Mouse (Mus musculus): ENCODE results near the gene R3hdm4.

DNA sequence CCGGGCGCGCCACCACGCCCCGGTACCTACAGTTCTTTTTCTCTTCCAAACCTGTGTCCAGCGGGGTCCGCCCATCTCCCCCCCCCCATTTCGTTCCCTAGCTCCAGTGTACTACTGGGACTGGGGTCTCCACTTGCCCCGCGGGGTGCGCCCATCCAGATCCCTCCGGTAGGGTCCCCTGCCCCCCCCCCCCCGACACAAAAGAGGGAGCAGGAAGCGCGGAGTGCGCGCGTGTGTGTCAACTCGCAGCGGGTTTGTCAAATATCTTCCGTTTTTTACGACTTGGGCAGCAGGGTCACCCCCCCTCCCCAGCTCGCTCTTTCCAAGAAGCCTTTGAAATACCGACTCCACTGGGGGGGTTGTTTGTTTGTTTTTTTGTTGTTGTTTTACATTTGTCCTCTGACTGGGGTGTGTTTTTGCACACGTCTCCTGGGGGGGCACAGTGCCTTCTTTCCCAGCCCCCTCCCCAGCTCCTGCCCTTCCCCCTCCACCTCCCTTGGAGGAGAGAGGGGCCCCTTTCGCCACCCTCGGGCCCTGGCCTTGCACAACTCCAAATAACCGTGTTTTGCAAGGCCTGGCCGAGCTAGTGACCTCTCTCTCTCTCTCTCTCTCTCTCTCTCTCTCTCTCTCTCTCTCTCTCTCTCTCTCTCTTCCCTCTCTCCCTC lies 7.2 kb upstream of the R3hdm4 start:
- TF ChIP-seq POLR2A (IDR thresholded peaks at IDR 0.05; ENCODE audit: insufficient read depth, low read depth, low read length) = no peak
- no peak for TF ChIP-seq CTCF (IDR thresholded peaks at IDR 0.05)

All from heart, adult 2 months (tissue).